Mouse (Mus musculus) inflammation-experienced regulatory T-cells, adult 6 months (primary cell): Measurements from ENCODE around the gene Gon7. TPM values are rescaled to one million over a fixed set of nuclear protein-coding genes. Genes with fewer than 3 reads are reported as not detected.

Experiments
- ATAC-seq: one replicate; pipeline ENCODE4 v1.8.0; 2017
- polyA plus RNA-seq, 3 experiments: library from polyadenylated mRNA; unstranded; fragments of 100-300 nt; shearing (Covaris generic); gene quantifications; one replicate each; pipeline ENCODE4 v1.2.1; 2017

Gene Gon7
- polyA plus RNA-seq: 10 to 100 TPM; 25.6 to 36.4 (median 26.0) TPM

DNA sequence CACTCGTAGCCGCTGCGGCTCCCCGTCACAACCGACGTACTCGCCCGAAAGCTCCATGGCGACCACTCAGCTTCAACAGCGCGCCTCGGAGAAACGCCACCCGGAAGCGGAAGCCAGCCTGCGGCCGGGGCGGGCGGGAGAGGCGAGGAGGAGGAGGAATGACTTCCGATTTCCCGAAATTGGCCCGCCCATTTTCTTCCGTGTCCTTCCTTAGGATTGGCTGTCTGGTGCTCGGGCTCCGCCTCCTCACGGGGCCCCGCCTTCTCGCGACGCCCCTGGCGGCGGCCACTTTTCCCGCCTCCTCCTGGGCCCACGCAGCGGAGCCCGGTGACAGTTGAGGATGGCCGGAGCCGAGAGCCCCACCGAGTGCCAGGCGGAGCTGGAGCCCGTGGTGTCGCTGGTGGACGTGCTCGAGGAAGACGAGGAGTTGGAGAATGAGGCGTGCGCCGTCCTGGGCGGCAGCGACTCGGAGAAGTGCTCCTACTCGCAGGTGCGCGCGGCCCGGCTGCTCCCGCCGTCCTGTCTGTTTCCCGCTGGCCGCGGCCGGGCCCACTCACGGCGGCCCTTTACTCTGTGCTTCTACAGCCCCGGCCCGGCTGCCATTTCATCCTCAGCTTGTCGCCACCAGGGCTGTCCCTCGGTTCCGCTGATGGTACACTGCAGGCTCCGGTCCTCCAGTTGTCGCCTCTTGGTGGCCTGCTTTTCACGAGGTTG is at the start of gene Gon7, which contains the start of the genes Gm28051 and Ubr7:
Gene Gon7, minus strand, starts transcription at position 115 of the 714 bp plus-strand sequence.
Gene Gm28051, minus strand, starts transcription at position 77 of the 714 bp plus-strand sequence.
Gene Ubr7, plus strand, starts transcription at position 279 of the 714 bp plus-strand sequence.
- ATAC-seq: peak; percentile 98

DNA sequence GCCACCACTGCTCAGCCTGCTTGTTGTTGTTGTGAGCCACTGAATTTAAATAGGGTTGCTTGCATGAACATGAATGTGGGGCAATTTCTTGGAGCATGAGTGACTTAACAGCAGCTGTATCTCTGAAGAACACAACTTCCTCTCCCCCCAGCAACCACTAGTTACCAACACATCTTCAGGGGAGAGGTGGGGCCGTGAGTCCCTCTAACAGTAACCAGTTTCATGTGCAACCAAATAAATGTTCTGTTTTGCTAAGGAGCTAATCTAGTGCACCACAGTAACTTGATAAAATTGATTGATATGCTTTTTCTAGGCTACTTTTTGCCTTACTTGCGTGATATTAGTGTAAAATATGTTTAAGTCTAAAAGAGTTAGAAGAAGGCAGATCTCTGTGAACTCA is 41.9 kb upstream of the Gon7 start:
- ATAC-seq: no peak

DNA sequence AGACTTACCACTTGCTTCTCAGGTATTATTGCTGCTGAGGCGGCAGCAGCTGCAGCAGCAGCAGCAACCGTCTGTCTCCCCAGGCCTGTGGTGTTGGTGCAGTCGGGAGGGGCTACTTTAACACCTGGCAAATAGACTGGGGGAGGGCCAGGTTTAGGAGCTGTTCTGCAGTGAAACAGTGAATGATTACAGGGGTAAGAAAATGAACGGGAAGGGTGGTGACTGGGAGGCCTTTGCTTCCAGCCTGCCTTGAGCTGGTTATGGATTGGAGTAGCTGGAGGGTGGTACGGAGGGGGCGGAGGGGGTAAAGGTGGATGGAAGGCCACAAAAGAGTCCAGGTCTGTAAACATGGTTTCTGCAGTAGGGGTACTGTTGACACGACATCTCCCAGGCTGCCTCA is 30.3 kb upstream of the Gon7 start:
- ATAC-seq: no peak

DNA sequence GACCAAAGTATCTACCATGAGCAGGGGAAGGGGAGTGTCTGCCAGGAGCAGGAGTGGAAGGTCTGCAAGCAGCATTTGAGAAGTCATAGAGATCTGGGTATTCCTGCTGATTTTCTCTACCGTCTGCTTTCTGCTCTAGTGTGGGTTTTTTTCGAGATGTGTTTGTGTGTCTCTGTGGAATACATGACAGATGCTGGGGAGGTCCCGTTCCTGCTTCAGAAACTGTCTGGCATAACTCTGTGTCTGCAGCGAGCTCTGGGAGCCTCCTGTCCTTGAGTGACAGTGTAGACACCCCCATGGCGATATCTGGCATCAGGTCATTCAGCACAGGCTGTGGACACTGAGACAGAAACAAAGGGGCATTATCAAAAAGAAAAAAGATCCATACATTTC is 28.0 kb upstream of the Gon7 start:
- ATAC-seq: no peak

DNA sequence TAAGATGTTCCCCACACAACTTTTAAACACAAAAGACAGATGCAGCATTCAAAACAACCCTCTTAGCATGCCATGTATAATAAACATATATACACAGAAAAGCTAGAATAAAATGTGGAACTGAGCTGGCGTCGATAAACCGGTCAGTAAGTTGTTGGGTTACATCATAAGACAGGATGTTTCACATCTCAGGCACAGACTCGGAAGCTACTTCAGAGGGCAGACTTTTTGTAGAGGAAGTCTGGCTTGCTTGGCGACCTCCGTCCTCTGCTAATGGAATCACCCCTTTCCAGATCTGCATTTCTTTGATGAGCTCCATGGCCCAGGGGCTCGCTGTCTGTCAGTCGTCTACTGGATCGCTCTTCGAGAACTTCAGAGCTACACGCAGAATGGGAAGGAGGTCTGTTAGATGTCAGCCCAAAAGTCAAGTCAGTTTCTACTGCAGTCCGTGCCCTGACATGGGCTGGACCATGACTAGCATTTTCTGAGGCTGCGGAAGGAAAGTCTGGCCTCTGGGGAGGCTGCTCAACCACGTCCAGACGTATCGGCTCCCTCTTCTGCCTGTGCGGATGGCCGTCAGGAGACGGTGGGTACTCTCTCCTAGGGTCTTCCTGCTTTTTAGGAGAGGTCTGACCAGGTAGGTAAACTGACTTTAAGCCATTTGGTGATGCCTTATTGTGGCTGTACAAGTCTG is 27.4 kb upstream of the Gon7 start:
- ATAC-seq: no peak

DNA sequence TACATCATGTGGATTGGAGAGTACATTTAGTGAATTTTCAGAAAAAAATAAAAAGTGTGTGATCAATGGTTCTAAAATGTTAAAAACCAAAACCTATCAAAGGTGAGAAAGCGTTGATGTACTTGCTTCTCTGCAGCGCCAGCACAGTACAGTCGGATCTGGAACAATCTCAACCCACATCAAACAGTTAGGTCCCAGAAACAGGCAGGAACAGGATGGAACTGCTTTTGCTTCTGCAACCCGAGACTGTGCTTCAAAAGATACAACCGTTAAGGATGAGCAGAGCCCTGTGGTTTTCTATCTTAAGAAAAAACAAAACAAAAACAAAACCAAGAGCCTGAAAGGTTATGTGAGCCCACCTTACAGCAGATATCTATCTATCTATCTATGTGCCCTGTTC is 25.2 kb upstream of the Gon7 start:
- ATAC-seq: no peak

DNA sequence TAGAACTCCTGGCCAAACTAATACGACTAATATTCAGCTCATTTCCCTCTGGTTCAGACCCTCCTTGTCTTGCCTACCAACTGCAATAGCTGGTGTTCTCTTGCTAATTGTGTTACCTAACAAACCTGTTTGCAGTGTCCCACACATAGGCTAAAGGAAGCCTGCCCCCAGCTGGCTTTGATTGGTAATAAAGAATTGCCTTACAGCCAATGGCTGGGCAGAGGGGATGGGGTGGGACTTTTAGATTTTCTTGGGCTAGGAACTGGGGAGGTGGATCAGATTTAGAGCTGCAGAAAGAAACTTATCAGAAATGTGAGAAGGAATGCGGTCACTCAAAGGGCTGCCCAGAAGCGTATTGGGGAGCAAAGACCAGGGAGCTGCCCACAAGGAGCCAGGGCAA is 21.8 kb upstream of the Gon7 start:
- ATAC-seq: peak; percentile 50

DNA sequence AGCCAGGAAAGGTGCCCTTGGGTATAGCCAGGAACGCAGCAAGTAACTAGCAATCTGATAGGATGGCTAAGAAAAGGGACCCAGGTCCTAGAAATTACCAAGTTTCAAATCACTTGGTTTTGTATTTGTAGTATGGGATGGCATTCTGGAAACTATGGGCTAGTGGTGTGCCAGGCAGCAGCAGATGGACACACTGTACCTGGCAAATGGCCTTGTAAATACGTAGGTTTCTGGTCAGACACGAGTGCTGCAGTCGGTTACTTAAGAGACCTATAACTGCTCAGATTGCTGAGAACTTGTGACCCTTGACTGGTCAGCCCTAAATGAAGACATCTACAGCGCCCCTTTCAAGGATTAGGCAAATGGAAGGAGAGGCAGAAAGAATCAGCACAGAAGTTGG is 20.5 kb upstream of the Gon7 start:
- no peak for ATAC-seq

DNA sequence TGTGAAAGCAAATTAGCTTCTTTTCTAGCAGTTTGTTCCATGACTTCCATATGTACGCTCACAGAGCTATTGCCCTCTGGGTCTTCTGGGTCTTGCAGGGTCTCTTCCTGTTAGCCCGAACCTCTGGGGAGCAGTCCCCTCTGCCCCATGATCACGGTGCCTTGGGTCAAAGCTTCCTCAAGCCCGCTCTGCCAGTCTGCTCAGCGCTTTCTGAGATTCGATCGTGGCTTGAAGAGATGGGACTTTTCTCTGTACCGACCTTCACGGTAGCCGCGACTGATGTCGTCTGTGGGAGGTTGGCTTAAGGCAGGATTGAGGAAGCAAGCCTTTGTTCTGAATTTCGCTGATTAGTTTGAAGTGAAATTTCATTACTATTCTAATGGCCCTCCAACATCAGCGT is 18.4 kb upstream of the Gon7 start:
- no peak for ATAC-seq

DNA sequence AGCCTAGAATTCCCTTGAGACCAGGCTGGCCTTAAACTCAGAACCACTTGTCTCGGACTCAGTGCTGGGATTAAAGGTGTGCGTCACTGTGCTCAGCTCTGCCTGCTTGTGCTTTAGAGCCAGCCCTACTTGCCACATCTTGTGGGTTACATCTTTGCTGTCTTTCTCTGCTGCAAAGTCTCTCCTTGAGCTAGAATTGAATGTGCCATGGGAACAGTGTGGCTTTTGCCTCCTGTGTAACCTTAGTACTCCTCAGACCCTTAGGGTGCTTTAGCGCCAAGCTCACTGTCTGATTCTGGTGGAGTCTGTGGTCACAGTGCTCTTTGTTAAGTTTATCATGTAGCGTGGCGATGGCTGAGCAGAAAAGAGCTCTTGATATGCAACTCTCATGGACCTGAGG is 15.1 kb upstream of the Gon7 start:
- ATAC-seq: no peak

DNA sequence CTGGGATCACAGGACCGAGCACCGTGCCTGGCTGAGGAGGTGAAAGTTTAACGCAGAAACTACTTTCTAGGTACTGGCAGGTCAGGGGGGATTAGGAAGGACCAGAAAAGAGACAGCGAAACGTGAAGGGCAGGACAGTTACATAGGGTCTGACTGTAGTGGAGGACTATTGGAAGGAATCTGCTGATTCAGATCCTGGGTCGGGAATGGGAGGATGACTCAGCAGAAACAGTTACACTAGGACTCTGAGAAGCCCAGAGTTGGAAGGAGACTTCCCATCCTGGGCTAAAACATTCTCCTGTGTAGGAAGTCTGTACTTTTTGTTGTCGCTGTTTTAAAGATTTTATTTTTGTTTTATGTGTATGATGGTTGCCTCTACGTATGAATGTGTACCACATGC is 14.0 kb upstream of the Gon7 start:
- no peak for ATAC-seq

DNA sequence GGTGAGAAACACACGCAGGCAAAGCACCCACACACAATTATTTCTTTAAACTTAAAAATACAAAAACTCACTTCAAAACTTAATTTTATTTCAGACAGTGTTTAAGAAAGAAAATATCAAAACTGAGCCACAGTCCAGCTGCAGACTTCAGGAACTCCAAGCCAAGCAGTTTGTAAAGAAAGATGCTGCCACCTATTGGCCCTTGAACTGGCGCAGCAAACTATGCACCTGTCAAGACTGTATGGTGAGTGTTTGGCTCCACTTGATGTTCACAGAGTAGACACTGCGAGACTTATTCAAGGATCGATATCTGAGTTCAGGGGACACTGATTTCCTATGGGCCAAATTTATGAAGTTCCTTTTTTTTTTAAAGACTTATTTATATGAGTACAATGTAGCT is 11.4 kb upstream of the Gon7 start:
- no peak for ATAC-seq

DNA sequence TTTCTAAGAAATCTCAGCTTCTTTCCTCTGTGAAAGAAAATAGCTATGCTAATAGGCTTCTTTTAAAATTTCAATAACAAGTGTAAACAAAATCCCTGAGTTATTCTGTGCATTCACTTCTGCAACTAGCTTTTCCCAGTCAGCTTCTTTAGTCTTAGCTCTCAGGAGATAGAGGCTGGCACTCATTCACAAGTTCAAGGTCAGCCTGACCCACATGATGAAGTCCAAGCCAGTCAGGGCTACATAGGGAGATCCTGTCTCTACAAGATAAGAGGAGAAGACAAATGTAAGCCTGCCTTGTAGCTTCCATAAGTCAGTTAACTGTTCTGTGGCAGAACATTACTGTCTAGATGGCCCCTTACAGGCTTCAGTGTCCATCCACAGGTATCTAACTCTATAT is 6.1 kb upstream of the Gon7 start:
- no peak for ATAC-seq

DNA sequence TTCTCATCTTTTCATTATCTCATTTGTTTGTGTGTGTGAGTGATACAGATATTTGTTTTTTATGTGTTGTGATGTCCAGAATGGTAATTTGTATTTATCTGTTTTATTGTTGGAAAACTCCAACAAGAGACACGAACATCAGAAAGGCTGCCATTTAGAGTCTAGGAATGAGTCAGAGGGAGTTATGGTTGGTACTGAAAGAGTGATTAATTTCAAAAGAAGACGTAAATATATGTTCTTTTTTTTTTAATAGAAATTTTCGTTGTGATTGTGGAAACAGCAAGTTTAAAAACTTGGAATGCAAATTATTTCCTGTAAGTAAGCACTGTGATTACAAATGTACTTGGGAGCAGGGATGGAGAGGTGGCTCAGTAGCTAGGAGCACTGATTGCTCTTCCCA is 4.1 kb upstream of the Gon7 start:
- no peak for ATAC-seq

DNA sequence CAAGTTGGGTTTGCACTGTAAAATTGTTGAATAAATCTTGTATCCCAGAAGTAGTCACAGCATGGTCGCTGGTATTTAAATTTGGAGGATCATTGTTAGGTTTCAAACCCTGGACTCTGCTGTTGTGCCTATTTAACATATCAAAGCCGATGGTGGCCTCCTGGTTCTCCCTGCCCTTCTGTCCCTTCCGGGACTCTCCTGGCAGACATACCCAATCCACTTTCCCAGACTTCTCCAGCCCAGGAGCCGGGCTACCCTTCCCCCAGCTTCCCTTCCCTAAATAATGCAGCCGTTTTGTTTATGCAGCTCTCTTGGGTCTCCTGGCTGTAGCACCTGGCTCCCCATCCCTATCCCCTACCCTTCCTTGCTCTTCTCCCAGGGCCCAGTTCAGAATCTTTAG is 1.3 kb upstream of the Gon7 start:
- ATAC-seq: no peak

DNA sequence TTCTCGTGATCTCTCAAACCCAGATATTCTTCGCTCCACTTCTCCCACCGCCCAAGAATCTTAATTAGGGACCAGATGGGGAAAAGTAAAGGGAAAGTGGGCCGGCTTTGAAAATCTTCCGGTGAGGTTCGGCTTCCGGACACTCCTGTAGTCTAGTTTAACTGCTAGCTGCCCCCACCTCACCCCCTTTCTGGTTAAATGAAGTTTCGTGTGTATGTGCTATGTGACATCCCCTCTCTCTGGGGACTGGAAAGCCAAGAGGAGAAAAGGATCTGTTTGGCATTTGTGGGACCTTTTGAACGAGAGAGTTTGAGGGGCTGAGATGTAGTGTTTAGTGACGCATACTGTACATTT is 777 bp upstream of the Gon7 start, which contains the start of gene Gm20604:
Gene Gm20604, minus strand, starts transcription at position 270 of the 354 bp plus-strand sequence.
- no peak for ATAC-seq

DNA sequence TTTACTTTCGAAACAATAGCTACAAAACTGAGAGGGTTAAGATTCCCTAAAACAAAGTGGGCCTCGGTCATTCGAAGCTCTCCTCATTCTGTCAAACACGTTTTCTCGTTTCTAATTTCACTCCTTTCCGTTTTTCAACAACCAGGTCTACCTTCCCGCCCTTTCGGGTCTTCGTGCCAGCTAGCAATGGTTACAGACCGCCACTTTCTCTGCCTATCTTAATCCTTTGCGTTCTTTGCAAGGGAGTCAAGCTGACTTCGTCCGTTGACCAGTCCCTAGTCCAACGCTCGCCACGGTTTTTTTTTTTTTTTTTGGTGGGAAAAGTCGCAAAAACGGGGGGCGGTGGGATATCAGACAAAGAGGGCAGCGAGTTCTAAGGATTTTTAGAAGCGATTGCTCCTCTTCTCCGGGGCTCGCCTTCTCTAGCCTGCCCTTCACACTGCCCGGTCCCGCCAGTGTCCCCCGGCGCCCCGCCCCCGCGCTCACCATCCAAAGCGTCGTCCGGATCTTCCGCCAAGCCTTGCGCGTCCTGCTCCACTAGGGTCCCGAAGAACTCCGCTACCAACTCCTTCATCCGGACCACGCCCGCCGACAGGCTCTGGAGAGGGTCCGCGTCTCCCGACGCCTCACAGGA is 431 bp downstream of the Gon7 start:
- no peak for ATAC-seq

DNA sequence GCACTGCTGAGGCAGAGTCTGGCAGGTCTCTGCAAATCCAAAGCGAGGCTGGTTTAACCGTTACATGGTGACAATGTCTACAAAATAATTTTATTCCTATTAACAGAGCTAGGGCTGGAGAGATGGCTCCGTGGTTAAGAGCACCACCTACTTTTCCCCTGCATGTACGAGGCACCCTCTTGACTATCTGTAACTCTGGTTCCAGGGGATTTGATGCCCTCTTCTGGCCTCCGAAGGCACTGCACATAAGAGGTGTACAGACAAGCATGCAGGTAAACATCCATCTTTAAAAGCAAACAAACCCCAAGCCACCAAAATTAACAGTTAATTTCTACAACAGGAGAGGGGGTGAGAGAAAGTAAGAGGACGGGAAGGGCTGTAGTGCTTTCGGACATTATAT is 1.3 kb downstream of the Gon7 start:
- no peak for ATAC-seq

DNA sequence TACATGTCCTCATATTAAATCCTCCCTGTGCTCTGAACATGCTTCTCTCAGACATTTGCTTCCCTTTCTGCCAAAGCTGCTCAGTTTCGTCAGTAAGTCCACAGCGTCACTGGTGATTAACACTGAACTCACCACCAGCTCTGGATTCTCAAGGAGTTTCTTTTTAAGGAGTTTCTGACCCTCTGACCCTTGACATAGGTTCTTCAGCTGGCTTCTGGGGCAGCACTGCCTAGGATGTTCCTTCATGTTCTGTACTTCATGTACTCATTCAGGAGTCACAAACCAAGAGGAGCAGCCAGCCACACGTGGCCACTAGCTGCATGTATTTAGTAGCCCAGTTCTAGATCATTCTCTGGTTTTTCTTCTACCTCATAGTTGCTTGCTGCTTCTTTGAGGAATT is 9.3 kb downstream of the Gon7 start:
- ATAC-seq: no peak

DNA sequence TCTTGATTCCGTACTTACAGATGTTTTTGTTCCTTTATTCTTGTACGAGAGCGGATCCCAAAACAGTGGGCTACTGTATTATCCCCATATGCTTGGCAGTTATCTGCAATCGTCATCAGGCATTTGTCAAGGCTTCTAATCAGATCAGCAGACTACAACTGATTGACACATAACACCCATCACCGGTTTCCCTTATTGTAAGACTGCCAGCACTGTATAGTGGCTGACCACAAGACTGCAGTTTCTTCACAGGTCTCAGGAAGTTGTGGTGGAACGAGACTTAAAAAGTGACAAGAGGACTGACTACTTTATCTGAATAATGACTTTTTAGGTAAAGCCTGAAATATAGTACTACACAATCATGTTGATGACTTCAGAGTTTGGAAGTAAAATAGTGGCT is 12.8 kb downstream of the Gon7 start:
- ATAC-seq: peak; percentile 79

DNA sequence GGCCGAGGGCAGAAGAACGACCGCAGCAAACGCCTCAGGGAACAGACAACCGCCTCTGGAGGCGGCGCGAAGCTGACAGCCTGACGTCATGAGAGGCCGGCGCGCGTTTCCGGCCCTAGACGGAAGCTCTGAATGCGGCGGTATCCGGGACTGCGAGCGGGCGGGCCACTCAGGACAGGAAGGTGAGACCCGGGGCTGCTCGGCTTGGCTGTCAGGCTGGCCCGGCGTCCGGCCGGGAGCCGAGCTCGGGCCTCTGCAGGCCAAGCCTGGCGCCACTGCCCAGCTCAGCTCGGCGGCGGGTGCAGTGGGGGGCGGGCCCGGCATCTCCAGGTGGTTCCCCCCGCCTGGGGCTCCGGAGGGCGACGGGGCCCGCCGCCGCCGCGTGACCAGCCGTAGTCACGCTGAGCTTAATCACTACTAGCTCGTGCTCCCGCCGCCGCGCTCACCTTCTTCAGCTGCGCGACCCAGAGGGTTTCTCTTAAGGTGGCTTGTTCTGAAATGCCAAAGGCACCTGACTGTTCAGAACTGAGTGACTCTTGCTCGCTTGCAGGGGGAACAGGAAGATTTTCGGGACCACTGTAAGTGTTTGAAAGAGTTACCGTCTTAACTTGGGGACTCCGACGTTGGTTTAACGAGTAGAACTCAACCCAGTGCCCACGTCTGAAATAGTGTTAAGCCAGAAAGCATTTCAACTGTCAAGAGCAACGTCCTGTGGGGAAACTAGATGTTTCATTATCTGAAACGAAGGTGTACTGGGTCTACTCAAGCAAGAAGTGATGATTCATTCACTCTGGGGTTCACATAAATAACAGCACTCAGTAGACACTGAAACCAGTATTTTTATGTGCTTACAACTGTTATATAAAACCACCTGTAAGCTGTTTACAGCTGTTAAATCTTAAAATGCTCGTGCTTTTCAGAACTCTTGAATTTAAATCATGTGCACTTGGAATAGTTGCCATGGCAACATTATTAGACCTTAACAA is 13.7 kb downstream of the Gon7 start, which contains the start of the genes Moap1 and Tmem251:
Gene Moap1, minus strand, starts transcription at position 73 of the 986 bp plus-strand sequence.
Gene Tmem251, plus strand, starts transcription at position 174 of the 986 bp plus-strand sequence.
- peak; percentile 89 for ATAC-seq

DNA sequence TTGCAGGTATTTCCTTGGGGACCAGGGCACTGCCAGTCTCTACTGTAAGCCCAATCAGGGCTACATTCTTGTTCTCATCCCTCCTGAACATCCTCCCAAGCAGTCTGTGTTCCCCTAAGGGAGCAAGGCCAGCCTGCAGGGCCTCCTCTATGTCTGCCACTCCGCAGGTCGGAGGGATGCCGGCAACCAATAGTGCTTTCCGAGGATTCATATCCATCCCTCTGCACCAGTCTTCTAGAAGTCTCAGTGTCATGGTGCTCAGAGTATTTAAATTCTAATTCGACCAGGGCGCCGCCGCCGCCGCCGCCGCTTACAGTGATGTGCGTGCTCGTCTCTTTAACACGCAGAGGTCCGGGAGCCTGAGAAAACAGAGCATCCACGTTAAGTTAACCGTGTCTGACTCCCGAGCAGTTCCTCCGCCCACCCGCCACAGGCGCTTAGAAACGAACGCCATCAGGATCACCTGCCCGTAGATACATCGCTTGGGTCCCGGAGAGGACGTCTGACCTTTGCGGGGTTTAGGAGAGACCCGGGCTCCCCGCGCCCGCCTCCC is 14.5 kb downstream of the Gon7 start:
- ATAC-seq: peak; percentile 20
